17 mouse cellular contexts compared by ENCODE assay signal in the genomic region with DNA sequence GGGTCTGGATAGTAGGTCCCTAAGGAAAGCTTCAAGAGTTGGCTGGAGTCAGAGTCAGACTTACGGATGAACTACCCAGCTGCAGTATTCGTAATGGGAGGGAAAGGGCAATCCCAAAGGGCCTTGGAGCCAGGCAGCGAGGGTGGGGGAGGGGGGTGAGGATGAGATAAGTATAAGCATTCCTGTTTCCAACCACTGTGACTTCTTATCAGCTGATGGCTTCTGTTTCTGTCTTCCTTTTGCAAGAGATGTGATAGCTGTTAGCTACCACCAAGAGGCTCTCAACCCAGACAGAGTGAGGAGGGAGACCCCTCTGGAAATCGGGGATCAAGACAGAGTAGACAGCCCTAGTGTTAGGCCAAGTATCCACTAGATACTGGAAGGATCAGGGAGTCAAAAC. TPM values are rescaled to one million over a fixed set of nuclear protein-coding genes. Genes with fewer than 3 reads are reported as not detected.
DNase-seq lines count a peak whose midpoint lies in the region; ATAC-seq and TF ChIP-seq lines count a peak whose summit lies in the region.
"Had no signal": no experiment of that assay in that cellular context is flagged by ENCODE, and none has a peak within 500 bp of the region (broad histone marks: within the 10 kb centered on the region; RNA-seq: fewer than 3 reads in every experiment).

No protein-coding gene starts in this region.

- peak; percentile 92 for TF ChIP-seq EP300 in liver, postnatal 0 days (IDR thresholded peaks at IDR 0.05; ENCODE audit: low read depth)

- H3K4me2 ChIP-seq in heart, embryonic 13.5 days = peak overlapping the region; percentile 51
- peak overlapping the region; percentile 69 for H3K4me2 ChIP-seq in liver, postnatal 0 days (ENCODE audit: low read depth, low read length)
- H3K4me2 ChIP-seq: limb, embryonic 12.5 days had no signal

- WGBS in heart, embryonic 13.5 days = 8% methylated on average over 4 of the region's 4 CpGs
- WGBS in liver, postnatal 0 days (ENCODE audit: insufficient replicate concordance) = 9% methylated on average over 4 of the region's 4 CpGs

- peaks cover 14% of the 10 kb centered on the region for H3K4me1 ChIP-seq in heart, embryonic 13.5 days
- peaks cover 13% of the 10 kb centered on the region; the same call in 1 of the 2 replicates for H3K4me1 ChIP-seq in G1E (ENCODE audit: insufficient read depth, low read depth, low read length)
- peaks cover 93% of the 10 kb centered on the region for H3K4me1 ChIP-seq in erythroblast, embryonic 14.5 days (ENCODE audit: control insufficient read depth)
- peaks cover 8% of the 10 kb centered on the region; the same call in 1 of the 2 replicates for H3K4me1 ChIP-seq in liver, postnatal 0 days (ENCODE audit: insufficient read depth)
- H3K4me1 ChIP-seq: limb, embryonic 12.5 days had no signal

- no peaks in the 10 kb centered on the region for H3K27me3 ChIP-seq in heart, embryonic 13.5 days (replicated peaks)
- no peaks in the 10 kb centered on the region for H3K27me3 ChIP-seq in G1E (ENCODE audit: insufficient read depth, low read length)
- H3K27me3 ChIP-seq in erythroblast, embryonic 14.5 days (ENCODE audit: control insufficient read depth) = no peaks in the 10 kb centered on the region
- 0 out of 2 replicates have a peak, but pooled peaks cover 3% of the 10 kb centered on the region for H3K27me3 ChIP-seq in liver, postnatal 0 days (ENCODE audit: insufficient read depth, low read length)
- H3K27me3 ChIP-seq: limb, embryonic 12.5 days had no signal

- H3K36me3 ChIP-seq in heart, embryonic 13.5 days = no peaks in the 10 kb centered on the region
- no peaks in the 10 kb centered on the region for H3K36me3 ChIP-seq in G1E (replicated peaks)
- peaks cover 76% of the 10 kb centered on the region for H3K36me3 ChIP-seq in erythroblast, embryonic 14.5 days (ENCODE audit: control insufficient read depth)
- no peaks in the 10 kb centered on the region for H3K36me3 ChIP-seq in liver, postnatal 0 days (replicated peaks; ENCODE audit: insufficient read depth, low read length)
- H3K36me3 ChIP-seq: limb, embryonic 12.5 days had no signal

- no peak overlapping the region for H3K4me3 ChIP-seq in heart, embryonic 13.5 days
- no peak overlapping the region for H3K4me3 ChIP-seq in G1E (ENCODE audit: low read depth, low read length)
- peak overlapping the region; percentile 74 for H3K4me3 ChIP-seq in erythroblast, embryonic 14.5 days (replicated peaks)
- peak overlapping the region; percentile 58 for H3K4me3 ChIP-seq in liver, postnatal 0 days (ENCODE audit: low read depth, low read length)
- H3K4me3 ChIP-seq: limb, embryonic 12.5 days had no signal

- peak; percentile 39 for ATAC-seq in heart, embryonic 13.5 days (ENCODE audit: extremely low read depth, insufficient number of reproducible peaks, low FRiP score, low TSS enrichment)
- ATAC-seq in G1E (ENCODE audit: extremely low read depth, insufficient number of reproducible peaks, low FRiP score, poor library complexity, severe bottlenecking) = peak; percentile 54
- peak; percentile 9; the same call in 1 of the 2 replicates for ATAC-seq in liver, postnatal 0 days

- no peak overlapping the region for H3K9ac ChIP-seq in heart, embryonic 13.5 days
- no peak overlapping the region for H3K9ac ChIP-seq in liver, postnatal 0 days (replicated peaks)
- H3K9ac ChIP-seq: limb, embryonic 12.5 days had no signal

- TF ChIP-seq CTCF in G1E (IDR thresholded peaks at IDR 0.05; ENCODE audit: low read depth, low read length) = no peak
- no peak for TF ChIP-seq CTCF in liver, postnatal 0 days (IDR thresholded peaks at IDR 0.05; ENCODE audit: low read depth)

- no peaks in the 10 kb centered on the region for H3K9me3 ChIP-seq in heart, embryonic 13.5 days
- peaks cover 14% of the 10 kb centered on the region for H3K9me3 ChIP-seq in G1E (replicated peaks)
- H3K9me3 ChIP-seq in erythroblast, embryonic 14.5 days (ENCODE audit: control insufficient read depth, low read length) = no peaks in the 10 kb centered on the region
- H3K9me3 ChIP-seq in liver, postnatal 0 days (ENCODE audit: low read length) = no peaks in the 10 kb centered on the region
- H3K9me3 ChIP-seq: limb, embryonic 12.5 days had no signal

- no peak for DNase-seq in heart, adult 8-10 months (ENCODE audit: low spot score)
- DNase-seq in G1E (ENCODE audit: low spot score) = no peak
- peak; percentile 35 for DNase-seq in liver, postnatal 0 days
- no peak for DNase-seq in frontal cortex, postnatal 14 days (ENCODE audit: low spot score in 2 of 2)
- no peak for DNase-seq in layer of hippocampus, adult 8-10 months (ENCODE audit: low spot score in 2 of 2)
- DNase-seq in frontal cortex, postnatal 10 days (ENCODE audit: low spot score in 2 of 2) = no peak
- DNase-seq: adrenal gland, postnatal 36 days; cerebellum, adult 9-11 months; heart, postnatal 10 days; lung, postnatal 4 days; thymus, postnatal 36 days had no signal

- no peak overlapping the region for H3K27ac ChIP-seq in heart, embryonic 13.5 days (replicated peaks)
- 0 out of 2 replicates have a peak overlapping the region, but pooled peaks have one; percentile 3 for H3K27ac ChIP-seq in liver, postnatal 0 days (ENCODE audit: low read depth)
- H3K27ac ChIP-seq: kidney, postnatal 0 days; limb, embryonic 12.5 days had no signal

RNA-seq across cellular contexts. Expression of gene Ackr1, which starts 4.4 kb away (rescaled TPM):
- polyA plus RNA-seq in heart, embryonic 13.5 days (2015; fragmentation: Nextera tagmentation; extraction: Ambion mirVana) = 2.1 and 2.9 TPM in 2 replicates
- total RNA-seq in heart, adult 8-10 months (2022) = under 1 TPM; 0.23 to 0.56 (median 0.37) TPM
- total RNA-seq in G1E (2014; fragmentation: Nextera tagmentation) = not detected in 2 replicates
- total RNA-seq in G1E (2017) = not detected in 2 replicates
- polyA plus RNA-seq in G1E (2012) = not detected in 2 replicates
- polyA plus RNA-seq in erythroblast, embryonic 14.5 days (2012) = 1.0 and 1.7 TPM in 2 replicates
- 16.9 and 21.8 TPM in 2 replicates for polyA plus RNA-seq in liver, postnatal 0 days (2015; fragmentation: Nextera tagmentation; extraction: Ambion mirVana)
- 10 to 100 TPM; 45.2 to 66.9 (median 51.0) TPM for total RNA-seq in layer of hippocampus, adult 8-10 months (2022)

RNA-seq across cellular contexts. Expression of gene Aim2, which starts 21.5 kb away (rescaled TPM):
- polyA plus RNA-seq in heart, embryonic 13.5 days (2015; fragmentation: Nextera tagmentation; extraction: Ambion mirVana) = 1.4 and 2.3 TPM in 2 replicates
- 1 to 10 TPM in 3 of 4 experiments, under 1 TPM in 1; 0.65 to 3.1 (median 1.4) TPM for total RNA-seq in heart, adult 8-10 months (2022)
- total RNA-seq in G1E (2014; fragmentation: Nextera tagmentation) (8.1 TPM in 1 of 2 replicates, not detected in the other), G1E (2017) (not detected in 2 replicates)
- polyA plus RNA-seq in G1E (2012) = not detected in 2 replicates
- 0.06 TPM in 2 replicates for polyA plus RNA-seq in erythroblast, embryonic 14.5 days (2012)
- 4.6 and 4.7 TPM in 2 replicates for polyA plus RNA-seq in liver, postnatal 0 days (2015; fragmentation: Nextera tagmentation; extraction: Ambion mirVana)
- 10 to 100 TPM in 1 of 4 experiments, 1 to 10 TPM in 3; 1.8 to 12.4 (median 5.1) TPM for total RNA-seq in layer of hippocampus, adult 8-10 months (2022)

RNA-seq across cellular contexts. Expression of gene Cadm3, which starts 38.3 kb away (rescaled TPM):
- 0.31 and 0.71 TPM in 2 replicates for polyA plus RNA-seq in heart, embryonic 13.5 days (2015; fragmentation: Nextera tagmentation; extraction: Ambion mirVana)
- total RNA-seq in heart, adult 8-10 months (2022) = 1 to 10 TPM; 1.8 to 2.8 (median 2.6) TPM
- total RNA-seq in G1E (2014; fragmentation: Nextera tagmentation) = not detected in 2 replicates
- total RNA-seq in G1E (2017) = 0.44 TPM in 1 of 2 replicates, not detected in the other
- polyA plus RNA-seq in G1E (2012) = not detected in 2 replicates
- 0.01 and 0.05 TPM in 2 replicates for polyA plus RNA-seq in erythroblast, embryonic 14.5 days (2012)
- polyA plus RNA-seq in liver, postnatal 0 days (2015; fragmentation: Nextera tagmentation; extraction: Ambion mirVana) = 0.49 and 0.61 TPM in 2 replicates
- 100 to 1,000 TPM; 350 to 406 (median 381) TPM for total RNA-seq in layer of hippocampus, adult 8-10 months (2022)

RNA-seq across cellular contexts. Expression of gene Mptx2, which starts 51.6 kb away (rescaled TPM):
- not detected in 2 replicates for polyA plus RNA-seq in heart, embryonic 13.5 days (2015; fragmentation: Nextera tagmentation; extraction: Ambion mirVana)
- not detected for total RNA-seq in heart, adult 8-10 months (2022)
- total RNA-seq in G1E (2014; fragmentation: Nextera tagmentation) (not detected in 2 replicates), G1E (2017) (not detected in 2 replicates)
- polyA plus RNA-seq in G1E (2012) = not detected in 2 replicates
- polyA plus RNA-seq in erythroblast, embryonic 14.5 days (2012) = not detected in 2 replicates
- not detected in 2 replicates for polyA plus RNA-seq in liver, postnatal 0 days (2015; fragmentation: Nextera tagmentation; extraction: Ambion mirVana)
- total RNA-seq in layer of hippocampus, adult 8-10 months (2022) = not detected
- total RNA-seq: adrenal gland, postnatal 36 days; heart, postnatal 10 days; layer of hippocampus, postnatal 25 days had no signal
- polyA plus RNA-seq: embryonic facial prominence, embryonic 14.5 days; kidney, postnatal 0 days; limb, embryonic 12.5 days had no signal

Comparison
In these comparisons a context has a peak if more than half of its experiments do, and no peak if none do; other contexts are left out.
1. H3K4me3 ChIP-seq: peak in erythroblast, embryonic 14.5 days (single experiment) and liver, postnatal 0 days (single experiment); none in heart, embryonic 13.5 days (single experiment) and G1E (single experiment).
2. Peak in every context shown above with its lines, with median percentiles within 50 percentile points of each other: ATAC-seq.